Mouse (Mus musculus) kidney, adult 2 months (tissue): ENCODE results near the gene Cfap54.

Source experiments
- CTCF ChIP-seq: fragments of 200-500 bp; conservative IDR thresholded peaks from 2 replicates; pipeline ENCODE4 v1.5.1; 2011; ENCODE audit warnings: low read depth, mild to moderate bottlenecking, control low read depth, low read length, moderate library complexity, mixed read lengths; ENCODE audit not compliant: insufficient read depth, insufficient read length
- POLR2A ChIP-seq: fragments of 200-500 bp; IDR thresholded peaks from one replicate; pipeline ENCODE4 v1.6.1; 2011; ENCODE audit warnings: low read depth, low read length, control low read depth

GRCm38 (mm10) chr10:93011085-93011484 lies 70.3 kb downstream of the Cfap54 start:
- TF ChIP-seq CTCF (no peak), POLR2A (no peak)
